Mouse (Mus musculus) liver, embryonic 15.5 days (tissue): ENCODE data around the gene Riok2. TPM values are rescaled to one million over a fixed set of nuclear protein-coding genes. Genes with fewer than 3 reads are reported as not detected.
"Not testable (repeated sequence)": the region's sequence is repeated elsewhere in the genome, so short reads cannot be mapped to it uniquely, and the experiment has no call there.

Experiments
- ATAC-seq: fragments of 200-750 bp; cut with Nextera tagmentation; 2 replicates; pipeline ENCODE4 v1.8.0; 2017; ENCODE audit warnings: moderate number of reproducible peaks, mild to moderate bottlenecking, moderate library complexity; ENCODE audit not compliant: insufficient read depth
- H3K27ac ChIP-seq: fragments of 300-500 bp; sonication (generic); replicated peaks from 2 replicates; pipeline ENCODE4 v1.5.1; 2015; ENCODE audit warnings: mild to moderate bottlenecking, inconsistent platforms
- H3K27me3 ChIP-seq: fragments of 300-500 bp; sonication (generic); 2 replicates; pipeline ENCODE4 v1.6.1; 2015; ENCODE audit warnings: mild to moderate bottlenecking, inconsistent platforms
- H3K36me3 ChIP-seq: fragments of 300-500 bp; sonication (generic); replicated peaks from 2 replicates; pipeline ENCODE4 v1.6.1; 2015; ENCODE audit warnings: moderate library complexity, mild to moderate bottlenecking, inconsistent platforms
- H3K4me1 ChIP-seq: fragments of 300-500 bp; sonication (generic); replicated peaks from 2 replicates; pipeline ENCODE4 v1.6.1; 2015; ENCODE audit warnings: inconsistent platforms
- H3K4me2 ChIP-seq: fragments of 300-500 bp; sonication (generic); 2 replicates; pipeline ENCODE4 v1.6.1; 2015; ENCODE audit warnings: moderate library complexity, mild to moderate bottlenecking, inconsistent platforms
- H3K4me3 ChIP-seq: fragments of 300-500 bp; sonication (generic); replicated peaks from 2 replicates; pipeline ENCODE4 v1.5.1; 2015; ENCODE audit warnings: mild to moderate bottlenecking, inconsistent platforms
- H3K9ac ChIP-seq: fragments of 300-500 bp; sonication (generic); 2 replicates; pipeline ENCODE4 v1.6.1; 2015; ENCODE audit warnings: moderate library complexity, mild to moderate bottlenecking, inconsistent platforms
- H3K9me3 ChIP-seq: fragments of 300-500 bp; sonication (generic); replicated peaks from 2 replicates; pipeline ENCODE4 v1.6.1; 2016; ENCODE audit warnings: inconsistent platforms
- WGBS: fragments of 180-500 bp; shearing (Covaris S2); methylation state at CpG from one replicate; pipeline ENCODE4 v1.1.7; 2015; ENCODE audit warnings: mixed read lengths; ENCODE audit not compliant: insufficient replicate concordance; 5-methylcytosine and 5-hydroxymethylcytosine counted together
- polyA plus RNA-seq: library from polyadenylated mRNA; unstranded; fragments of >200 nt; fragmentation: Nextera tagmentation; extraction: Ambion mirVana; gene quantifications from 2 replicates; pipeline ENCODE4 v1.2.1, GENCODE M21; 2015

Riok2 gene
- 8.4 and 9.7 TPM in 2 replicates for polyA plus RNA-seq

- Histone ChIP-seq H3K36me3 (peaks cover 13% of the 10 kb centered on the region; the same call in 1 of the 2 replicates), H3K9me3 (no peaks in the 10 kb centered on the region), H3K27me3 (no peaks in the 10 kb centered on the region), H3K27ac (peak within 1 kb of the TSS; percentile 77), H3K4me2 (peak within 1 kb of the TSS; percentile 79), H3K4me1 (peaks cover 27% of the 10 kb centered on the region), H3K9ac (peak within 1 kb of the TSS; percentile 59), H3K4me3 (peak within 1 kb of the TSS; percentile 66)
- ATAC-seq, result peak; percentile 98
- under 1% methylated on average over 48 of the region's 48 CpGs for WGBS
Measured at GRCm38 (mm10) chr17:17373918-17374910, at the start of gene Riok2. TSS of gene Riok2 (plus strand) at chr17:17374309.

GRCm38 (mm10) chr17:17326022-17326421, 48.1 kb upstream of the Riok2 start:
- 68% methylated on average over 1 of the region's 1 CpGs for WGBS
- not testable (repeated sequence) for ATAC-seq

GRCm38 (mm10) chr17:17326636-17327035, 47.5 kb upstream of the Riok2 start:
- H3K9me3 ChIP-seq, result no peaks in the 10 kb centered on the region
- no peak overlapping the region for H3K27ac ChIP-seq
- H3K36me3 ChIP-seq, result no peaks in the 10 kb centered on the region
- no peaks in the 10 kb centered on the region for H3K27me3 ChIP-seq
- ATAC-seq, result no peak
- H3K9ac ChIP-seq, result no peak overlapping the region
- WGBS, result 62% methylated on average over 4 of the region's 4 CpGs
- H3K4me2 ChIP-seq, result no peak overlapping the region
- no peak overlapping the region for H3K4me3 ChIP-seq
- H3K4me1 ChIP-seq, result no peaks in the 10 kb centered on the region

More at GRCm38 (mm10) chr17:17326022-17326421, 48.1 kb upstream of the Riok2 start:
- not testable (repeated sequence) for H3K9ac ChIP-seq, H3K4me1 ChIP-seq, H3K4me2 ChIP-seq, H3K27ac ChIP-seq, H3K9me3 ChIP-seq, H3K4me3 ChIP-seq, H3K36me3 ChIP-seq, H3K27me3 ChIP-seq

GRCm38 (mm10) chr17:17345374-17346183, 28.5 kb upstream of the Riok2 start:
- not testable (repeated sequence) for H3K9me3 ChIP-seq, H3K27me3 ChIP-seq, H3K4me1 ChIP-seq, H3K27ac ChIP-seq, H3K9ac ChIP-seq, H3K36me3 ChIP-seq
- ATAC-seq, result peak; percentile 28; the same call in 1 of the 2 replicates
- WGBS, result 11% methylated on average over 33 of the region's 40 CpGs
- H3K4me3 ChIP-seq, result peak overlapping the region; percentile 26
- peak overlapping the region; percentile 51 for H3K4me2 ChIP-seq

- not testable (repeated sequence) for ATAC-seq
Measured at GRCm38 (mm10) chr17:17346281-17346680, 27.8 kb upstream of the Riok2 start.

DNA sequence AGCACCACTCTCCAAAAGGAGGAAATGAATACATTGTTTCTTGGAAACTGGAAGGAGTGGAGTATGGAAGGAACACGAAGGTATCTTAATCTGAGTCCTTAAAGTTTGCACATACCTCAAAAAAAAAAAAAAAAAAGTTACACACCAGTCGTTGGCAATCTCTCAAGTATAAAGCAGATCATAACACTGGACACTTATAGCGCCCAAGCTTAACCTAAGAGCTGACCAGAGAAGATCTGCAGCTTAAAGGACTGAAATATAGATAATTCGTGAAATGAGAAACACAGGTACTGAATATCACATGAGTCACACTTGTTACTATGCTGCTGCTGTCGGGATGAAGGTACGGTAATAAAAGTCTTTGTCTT, 575 bp upstream of the Riok2 start:
- WGBS, result 4% methylated on average over 6 of the region's 6 CpGs
- Histone ChIP-seq H3K4me1 (peaks cover 27% of the 10 kb centered on the region), H3K27ac (peak overlapping the region; percentile 77), H3K9ac (peak overlapping the region; percentile 52), H3K9me3 (no peaks in the 10 kb centered on the region), H3K4me2 (peak overlapping the region; percentile 79), H3K36me3 (0 out of 2 replicates have a peak, but pooled peaks cover 9% of the 10 kb centered on the region), H3K4me3 (peak overlapping the region; percentile 66), H3K27me3 (no peaks in the 10 kb centered on the region)
- peak; percentile 1 for ATAC-seq

More at GRCm38 (mm10) chr17:17346281-17346680, 27.8 kb upstream of the Riok2 start:
- peak overlapping the region; percentile 51 for H3K4me2 ChIP-seq
- not testable (repeated sequence) for H3K27ac ChIP-seq, H3K36me3 ChIP-seq, H3K9ac ChIP-seq, H3K9me3 ChIP-seq, H3K4me1 ChIP-seq, H3K27me3 ChIP-seq
- H3K4me3 ChIP-seq, result peak overlapping the region; percentile 26
- 36% methylated on average over 4 of the region's 4 CpGs for WGBS

DNA sequence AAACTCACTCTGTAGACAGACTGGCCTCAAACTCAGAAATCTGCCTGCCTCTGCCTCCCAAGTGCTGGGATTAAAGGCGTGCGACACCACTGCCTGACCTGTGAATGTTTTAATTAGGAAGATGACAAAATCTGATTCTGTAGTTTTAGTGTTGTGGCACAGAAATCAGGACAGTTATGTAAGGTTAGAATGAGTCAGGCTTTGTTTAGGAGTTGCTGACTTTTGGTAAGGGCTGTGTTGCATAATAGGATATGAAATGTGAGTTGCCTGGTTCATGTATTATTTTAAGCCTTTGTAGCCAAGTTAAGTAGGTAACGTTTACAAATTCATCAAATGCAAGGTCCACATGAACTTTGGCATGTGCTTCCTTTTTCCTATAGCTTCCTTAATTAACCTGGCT, 1.5 kb downstream of the Riok2 start:
- Histone ChIP-seq H3K9me3 (no peaks in the 10 kb centered on the region), H3K4me2 (peak overlapping the region; percentile 79), H3K9ac (0 out of 2 replicates have a peak overlapping the region, but pooled peaks have one; percentile 59), H3K4me3 (peak overlapping the region; percentile 66), H3K4me1 (peaks cover 27% of the 10 kb centered on the region), H3K27me3 (no peaks in the 10 kb centered on the region), H3K36me3 (peaks cover 17% of the 10 kb centered on the region), H3K27ac (no peak overlapping the region)
- WGBS, result 77% methylated on average over 3 of the region's 3 CpGs
- ATAC-seq, result no peak

DNA sequence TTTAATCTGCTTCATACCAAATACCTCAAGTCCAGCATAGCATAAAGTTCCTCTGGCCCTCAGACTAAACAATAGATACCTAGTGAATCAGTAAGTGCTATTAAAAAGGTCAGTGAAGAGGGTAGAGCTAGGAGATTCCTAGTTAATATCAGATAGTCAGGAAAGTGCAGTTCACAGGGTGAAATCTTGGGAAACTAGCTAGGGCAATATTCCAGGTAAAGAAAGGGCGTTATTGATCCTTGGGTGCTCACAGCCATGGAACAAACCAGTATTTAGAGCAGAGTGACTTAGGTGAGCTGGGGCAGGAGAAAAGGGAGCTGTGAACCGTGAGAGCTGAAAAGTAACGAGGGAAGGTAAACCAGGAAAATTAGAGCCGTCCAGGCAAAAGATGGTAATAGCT, 9.6 kb downstream of the Riok2 start:
- no peaks in the 10 kb centered on the region for H3K4me1 ChIP-seq
- H3K27me3 ChIP-seq, result no peaks in the 10 kb centered on the region
- H3K27ac ChIP-seq, result no peak overlapping the region
- no peak for ATAC-seq
- H3K9ac ChIP-seq, result no peak overlapping the region
- peaks cover 57% of the 10 kb centered on the region for H3K36me3 ChIP-seq
- WGBS, result 85% methylated on average over 4 of the region's 4 CpGs
- H3K9me3 ChIP-seq, result no peaks in the 10 kb centered on the region
- no peak overlapping the region for H3K4me3 ChIP-seq
- H3K4me2 ChIP-seq, result no peak overlapping the region

GRCm38 (mm10) chr17:17384502-17384901, 10.4 kb downstream of the Riok2 start:
- no peak overlapping the region for H3K9ac ChIP-seq
- no peak overlapping the region for H3K4me3 ChIP-seq
- H3K9me3 ChIP-seq, result no peaks in the 10 kb centered on the region
- peaks cover 60% of the 10 kb centered on the region for H3K36me3 ChIP-seq
- H3K4me1 ChIP-seq, result no peaks in the 10 kb centered on the region
- H3K4me2 ChIP-seq, result no peak overlapping the region
- no peak overlapping the region for H3K27ac ChIP-seq
- no peak for ATAC-seq
- WGBS, result 54% methylated on average over 3 of the region's 3 CpGs
- no peaks in the 10 kb centered on the region for H3K27me3 ChIP-seq

DNA sequence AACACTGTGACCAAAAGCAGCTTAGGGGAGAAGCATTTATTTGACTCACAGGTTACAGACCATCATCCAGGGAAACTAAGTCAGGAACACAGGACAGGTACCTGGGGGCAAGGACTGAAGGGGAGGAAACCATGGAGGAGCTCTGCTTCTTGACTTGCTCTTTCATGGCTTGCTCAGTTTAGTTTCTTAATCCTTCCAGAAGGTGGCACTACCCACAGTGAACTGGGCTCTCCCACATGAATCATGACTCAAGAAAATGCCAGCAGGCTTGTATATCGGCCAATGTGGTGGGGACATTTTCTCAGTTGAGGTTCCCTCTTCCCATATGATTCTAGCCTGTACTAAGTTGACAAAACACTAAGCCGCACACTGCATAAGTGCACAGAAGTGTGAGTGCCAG, 12.0 kb downstream of the Riok2 start:
- Histone ChIP-seq H3K4me1 (no peaks in the 10 kb centered on the region), H3K27ac (no peak overlapping the region), H3K4me2 (no peak overlapping the region), H3K4me3 (no peak overlapping the region), H3K9ac (no peak overlapping the region), H3K36me3 (peaks cover 60% of the 10 kb centered on the region), H3K27me3 (no peaks in the 10 kb centered on the region), H3K9me3 (no peaks in the 10 kb centered on the region)
- 79% methylated on average over 2 of the region's 2 CpGs for WGBS
- no peak for ATAC-seq

- H3K4me2 ChIP-seq, result no peak overlapping the region
- ATAC-seq, result no peak
- WGBS, result 65% methylated on average over 4 of the region's 4 CpGs
Measured at GRCm38 (mm10) chr17:17391823-17392222, 17.7 kb downstream of the Riok2 start.

More at GRCm38 (mm10) chr17:17391823-17392222, 17.7 kb downstream of the Riok2 start:
- H3K27ac ChIP-seq, result no peak overlapping the region
- no peaks in the 10 kb centered on the region for H3K4me1 ChIP-seq
- no peak overlapping the region for H3K4me3 ChIP-seq
- H3K36me3 ChIP-seq, result peaks cover 36% of the 10 kb centered on the region
- H3K27me3 ChIP-seq, result no peaks in the 10 kb centered on the region
- H3K9me3 ChIP-seq, result no peaks in the 10 kb centered on the region
- H3K9ac ChIP-seq, result no peak overlapping the region
